Mouse (Mus musculus) megakaryocyte, embryonic 14.5 days (primary cell): ENCODE measurements around the gene Prune2.

Source experiments
- FLI1 ChIP-seq: IDR thresholded peaks from 2 replicates; pipeline ENCODE4 v1.6.1; 2012; ENCODE audit warnings: low read length, inconsistent platforms, mixed read lengths
- GATA1 ChIP-seq: IDR thresholded peaks from 3 replicates; pipeline ENCODE4 v1.6.1; 2012; ENCODE audit warnings: mixed read lengths, low read length, inconsistent platforms, borderline replicate concordance

DNA sequence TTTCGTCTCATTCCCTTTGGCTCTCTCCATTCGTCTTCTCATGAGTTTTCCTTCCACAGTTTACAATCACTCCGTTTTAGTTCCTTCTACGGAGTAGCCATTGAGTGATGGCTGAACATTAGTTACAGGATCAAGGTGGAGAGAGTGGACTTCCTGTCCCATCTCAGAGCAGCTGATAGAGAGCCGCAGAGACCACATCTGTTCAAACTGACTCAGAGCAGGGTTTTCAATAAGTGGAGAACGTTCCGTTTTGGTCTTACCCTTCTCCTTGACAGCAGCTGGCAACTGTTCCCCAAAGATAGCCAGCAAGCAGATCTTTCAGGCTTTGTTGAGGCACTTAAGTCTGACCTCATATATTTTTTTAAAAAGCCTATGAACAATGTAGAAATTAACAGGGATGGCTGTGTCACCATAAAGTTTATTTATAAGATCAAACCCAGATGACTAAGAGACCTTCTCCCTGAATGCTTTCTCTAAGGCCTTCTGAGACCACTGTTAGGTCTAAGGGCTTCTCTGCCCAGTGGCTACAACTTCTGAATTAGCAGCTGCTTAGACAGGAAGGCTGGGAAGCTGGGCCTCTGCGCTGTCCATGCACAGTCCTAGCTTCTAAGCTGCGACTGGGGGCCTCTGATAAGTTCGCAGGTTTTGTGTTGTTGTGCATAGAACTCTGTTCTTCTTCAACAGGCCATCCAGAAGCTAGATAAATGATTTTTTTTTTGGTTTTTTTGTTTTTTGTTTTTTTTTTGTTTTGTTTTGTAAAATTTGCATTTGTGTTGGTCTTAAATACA, 58.6 kb downstream of the Prune2 start:
- TF ChIP-seq GATA1 (no peak; the same call in 2 of the 3 replicates), FLI1 (no peak)
